Mouse (Mus musculus): ENCODE data around the gene Ccdc92b. TPM values are rescaled to one million over a fixed set of nuclear protein-coding genes. Genes with fewer than 3 reads are reported as not detected.

Gene Ccdc92b
- polyA plus RNA-seq, 1 experiment from 2014 or later, result 0.85 TPM

DNA sequence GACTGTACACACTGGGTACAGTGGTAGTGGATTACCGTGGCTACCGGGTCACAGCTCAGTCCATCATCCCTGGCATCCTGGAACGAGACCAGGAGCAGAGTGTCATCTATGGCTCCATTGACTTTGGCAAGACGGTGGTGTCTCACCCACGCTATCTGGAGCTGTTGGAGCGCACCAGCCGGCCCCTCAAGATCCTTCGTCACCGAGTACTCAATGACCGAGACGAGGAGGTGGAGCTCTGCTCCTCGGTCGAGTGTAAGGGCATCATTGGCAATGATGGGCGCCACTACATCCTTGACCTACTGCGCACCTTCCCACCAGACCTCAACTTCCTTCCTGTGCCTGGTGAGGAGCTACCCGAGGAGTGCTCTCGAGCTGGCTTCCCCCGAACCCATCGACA lies 42.2 kb downstream of the Ccdc92b start:
- Histone ChIP-seq H3K27ac (ENCODE audit: low read length) (no peak overlapping the region), H3K9ac (replicated peaks; ENCODE audit: low read depth) (no peak overlapping the region), H3K9me3 (ENCODE audit: low read length) (no peaks in the 10 kb centered on the region), H3K36me3 (ENCODE audit: insufficient read depth, low read length) (peaks cover 67% of the 10 kb centered on the region), H3K4me3 (ENCODE audit: low read depth, low read length) (no peak overlapping the region), H3K4me2 (replicated peaks; ENCODE audit: low read depth, low read length) (no peak overlapping the region), H3K4me1 (ENCODE audit: insufficient read depth, low read depth, low read length) (no peaks in the 10 kb centered on the region), H3K27me3 (replicated peaks; ENCODE audit: insufficient read depth, low read length) (no peaks in the 10 kb centered on the region)
- TF ChIP-seq CTCF (IDR thresholded peaks at IDR 0.05) (no peak), EP300 (IDR thresholded peaks at IDR 0.05) (no peak)
- ATAC-seq, result no peak
- WGBS, result 90% methylated on average over 19 of the region's 19 CpGs
- DNase-seq (ENCODE audit: low spot score), result no peak

- H3K27me3 ChIP-seq (replicated peaks; ENCODE audit: insufficient read depth, low read length), result no peaks in the 10 kb centered on the region
- ATAC-seq (no peak), DNase-seq (ENCODE audit: low spot score) (no peak)
- TF ChIP-seq EP300 (IDR thresholded peaks at IDR 0.05) (no peak), CTCF (IDR thresholded peaks at IDR 0.05) (no peak)
- peaks cover 64% of the 10 kb centered on the region for H3K36me3 ChIP-seq (ENCODE audit: insufficient read depth, low read length)
- no peak overlapping the region for H3K4me3 ChIP-seq (ENCODE audit: low read depth, low read length)
- H3K4me2 ChIP-seq (replicated peaks; ENCODE audit: low read depth, low read length), result no peak overlapping the region
- H3K4me1 ChIP-seq (ENCODE audit: insufficient read depth, low read depth, low read length), result no peaks in the 10 kb centered on the region
- H3K9me3 ChIP-seq (ENCODE audit: low read length), result no peaks in the 10 kb centered on the region
- H3K9ac ChIP-seq (replicated peaks; ENCODE audit: low read depth), result no peak overlapping the region
- H3K27ac ChIP-seq (ENCODE audit: low read length), result no peak overlapping the region
- 82% methylated on average over 6 of the region's 6 CpGs for WGBS
These were observed 42.8 kb downstream of the Ccdc92b start for GRCm38 (mm10) chr11:74662221-74662620.

DNA sequence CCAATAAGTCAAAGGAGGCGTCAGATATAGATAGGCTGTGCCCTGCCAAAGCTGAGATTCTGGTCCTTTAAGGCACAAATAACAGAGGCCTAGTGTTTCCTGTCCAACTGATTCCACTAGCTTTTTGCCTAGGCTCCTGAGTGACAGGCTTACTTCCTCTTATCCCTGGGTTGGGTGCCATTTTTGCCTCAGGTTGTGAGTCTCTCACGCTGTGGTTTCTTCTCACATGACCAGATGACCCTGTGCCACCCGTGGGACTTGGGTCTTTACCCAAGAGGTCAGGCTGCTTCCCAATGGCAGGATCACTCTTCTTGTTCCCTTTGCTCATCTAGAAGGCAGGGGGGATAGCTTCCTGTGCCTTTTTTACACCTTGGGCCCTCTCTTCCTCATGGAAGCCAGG lies 44.9 kb downstream of the Ccdc92b start:
- Histone ChIP-seq H3K9ac (replicated peaks; ENCODE audit: low read depth) (no peak overlapping the region), H3K9me3 (ENCODE audit: low read length) (no peaks in the 10 kb centered on the region), H3K4me2 (replicated peaks; ENCODE audit: low read depth, low read length) (no peak overlapping the region), H3K4me3 (ENCODE audit: low read depth, low read length) (no peak overlapping the region), H3K27me3 (replicated peaks; ENCODE audit: insufficient read depth, low read length) (no peaks in the 10 kb centered on the region), H3K36me3 (ENCODE audit: insufficient read depth, low read length) (peaks cover 56% of the 10 kb centered on the region), H3K4me1 (ENCODE audit: insufficient read depth, low read depth, low read length) (no peaks in the 10 kb centered on the region), H3K27ac (ENCODE audit: low read length) (no peak overlapping the region)
- ATAC-seq (no peak), DNase-seq (ENCODE audit: low spot score) (no peak)
- no peak for TF ChIP-seq CTCF (IDR thresholded peaks at IDR 0.05)
- no peak for TF ChIP-seq EP300 (IDR thresholded peaks at IDR 0.05)
- WGBS, result 85% methylated on average over 3 of the region's 3 CpGs

DNA sequence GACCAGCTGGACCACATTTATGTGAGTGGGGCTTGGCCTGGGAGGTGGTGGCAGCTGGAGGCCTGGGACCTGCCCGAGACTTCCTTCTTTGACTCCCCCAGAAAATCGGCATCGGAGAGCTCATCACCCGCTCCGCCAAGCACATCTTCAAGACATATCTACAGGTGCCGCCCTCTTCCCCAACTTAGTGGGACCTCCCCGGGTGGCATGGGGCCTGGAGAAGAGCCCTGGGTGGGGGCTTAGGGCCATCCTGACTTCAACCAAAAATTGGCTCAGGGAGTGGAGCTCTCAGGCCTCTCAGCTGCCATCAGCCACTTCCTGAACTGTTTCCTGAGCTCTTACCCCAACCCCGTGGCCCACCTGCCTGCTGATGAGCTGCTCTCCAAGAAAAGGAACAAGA lies 45.5 kb downstream of the Ccdc92b start:
- DNase-seq (ENCODE audit: low spot score), result no peak
- Histone ChIP-seq H3K9me3 (ENCODE audit: low read length) (no peaks in the 10 kb centered on the region), H3K4me2 (replicated peaks; ENCODE audit: low read depth, low read length) (no peak overlapping the region), H3K9ac (replicated peaks; ENCODE audit: low read depth) (no peak overlapping the region), H3K27me3 (replicated peaks; ENCODE audit: insufficient read depth, low read length) (no peaks in the 10 kb centered on the region), H3K4me3 (ENCODE audit: low read depth, low read length) (no peak overlapping the region), H3K4me1 (ENCODE audit: insufficient read depth, low read depth, low read length) (no peaks in the 10 kb centered on the region), H3K27ac (ENCODE audit: low read length) (no peak overlapping the region), H3K36me3 (ENCODE audit: insufficient read depth, low read length) (peaks cover 52% of the 10 kb centered on the region)
- ATAC-seq, result no peak
- TF ChIP-seq EP300 (IDR thresholded peaks at IDR 0.05) (no peak), CTCF (IDR thresholded peaks at IDR 0.05) (no peak)
- WGBS, result 88% methylated on average over 8 of the region's 8 CpGs

- Histone ChIP-seq H3K9ac (replicated peaks; ENCODE audit: low read depth) (no peak overlapping the region), H3K36me3 (ENCODE audit: insufficient read depth, low read length) (peaks cover 43% of the 10 kb centered on the region; the same call in 1 of the 2 replicates), H3K4me3 (ENCODE audit: low read depth, low read length) (no peak overlapping the region), H3K4me1 (ENCODE audit: insufficient read depth, low read depth, low read length) (no peaks in the 10 kb centered on the region), H3K27me3 (replicated peaks; ENCODE audit: insufficient read depth, low read length) (no peaks in the 10 kb centered on the region), H3K9me3 (ENCODE audit: low read length) (no peaks in the 10 kb centered on the region), H3K27ac (ENCODE audit: low read length) (no peak overlapping the region), H3K4me2 (replicated peaks; ENCODE audit: low read depth, low read length) (no peak overlapping the region)
- DNase-seq (ENCODE audit: low spot score), result no peak
- WGBS, result 89% methylated on average over 17 of the region's 17 CpGs
- no peak for TF ChIP-seq CTCF (IDR thresholded peaks at IDR 0.05)
- no peak for ATAC-seq
These were observed 46.4 kb downstream of the Ccdc92b start for GRCm38 (mm10) chr11:74665631-74666283.

DNA sequence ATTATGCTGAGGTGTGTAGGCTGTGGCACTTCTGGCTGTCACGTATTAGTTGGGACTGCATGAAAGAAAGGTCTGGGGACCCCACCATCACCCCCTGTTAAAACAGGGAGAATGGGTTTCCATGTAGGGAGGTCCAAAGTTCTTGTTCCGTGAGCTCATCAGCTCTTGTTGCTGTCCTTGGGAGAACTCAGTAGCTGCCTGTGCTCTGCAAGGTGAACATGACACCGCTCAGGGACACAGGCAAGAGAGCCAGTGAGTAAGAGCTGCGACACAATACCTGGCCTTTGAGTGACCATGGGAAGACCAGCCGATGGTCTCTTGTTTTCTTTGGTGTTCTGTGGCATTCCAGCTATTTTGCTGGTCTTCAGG lies 46.9 kb downstream of the Ccdc92b start:
- no peak overlapping the region for H3K27ac ChIP-seq (ENCODE audit: low read length)
- H3K4me2 ChIP-seq (replicated peaks; ENCODE audit: low read depth, low read length), result no peak overlapping the region
- no peak overlapping the region for H3K4me3 ChIP-seq (ENCODE audit: low read depth, low read length)
- H3K4me1 ChIP-seq (ENCODE audit: insufficient read depth, low read depth, low read length), result no peaks in the 10 kb centered on the region
- DNase-seq (ENCODE audit: low spot score), result no peak
- H3K36me3 ChIP-seq (ENCODE audit: insufficient read depth, low read length), result peaks cover 42% of the 10 kb centered on the region; the same call in 1 of the 2 replicates
- no peak overlapping the region for H3K9ac ChIP-seq (replicated peaks; ENCODE audit: low read depth)
- TF ChIP-seq CTCF (IDR thresholded peaks at IDR 0.05) (no peak), EP300 (IDR thresholded peaks at IDR 0.05) (no peak)
- no peaks in the 10 kb centered on the region for H3K9me3 ChIP-seq (ENCODE audit: low read length)
- H3K27me3 ChIP-seq (replicated peaks; ENCODE audit: insufficient read depth, low read length), result no peaks in the 10 kb centered on the region
- no peak for ATAC-seq
- 84% methylated on average over 5 of the region's 5 CpGs for WGBS

Measured in lung, postnatal 0 days (tissue).